Mouse (Mus musculus) embryonic fibroblast, embryonic 13.5 days (primary cell): Measurements from ENCODE around the gene Ift57.

Experiments used
- CTCF ChIP-seq: IDR thresholded peaks from 2 replicates; pipeline ENCODE4 v1.5.1; 2011; ENCODE audit warnings: mild to moderate bottlenecking, control low read depth, low read length, moderate library complexity, borderline replicate concordance; ENCODE audit not compliant: insufficient read depth
- POLR2A ChIP-seq: IDR thresholded peaks from 2 replicates; pipeline ENCODE4 v1.6.1; 2011; ENCODE audit warnings: low read depth, mild to moderate bottlenecking, control low read depth, low read length, moderate library complexity

GRCm38 (mm10) chr16:49699821-49700220 is 788 bp downstream of the Ift57 start:
- no peak for TF ChIP-seq POLR2A
- no peak for TF ChIP-seq CTCF
